Mouse (Mus musculus): ENCODE measurements around the gene Kcnj10. TPM values are rescaled to one million over a fixed set of nuclear protein-coding genes. Genes with fewer than 3 reads are reported as not detected.

Gene Kcnj10
- polyA plus RNA-seq, 1 experiment from 2014 or later, result 0.04 TPM

DNA sequence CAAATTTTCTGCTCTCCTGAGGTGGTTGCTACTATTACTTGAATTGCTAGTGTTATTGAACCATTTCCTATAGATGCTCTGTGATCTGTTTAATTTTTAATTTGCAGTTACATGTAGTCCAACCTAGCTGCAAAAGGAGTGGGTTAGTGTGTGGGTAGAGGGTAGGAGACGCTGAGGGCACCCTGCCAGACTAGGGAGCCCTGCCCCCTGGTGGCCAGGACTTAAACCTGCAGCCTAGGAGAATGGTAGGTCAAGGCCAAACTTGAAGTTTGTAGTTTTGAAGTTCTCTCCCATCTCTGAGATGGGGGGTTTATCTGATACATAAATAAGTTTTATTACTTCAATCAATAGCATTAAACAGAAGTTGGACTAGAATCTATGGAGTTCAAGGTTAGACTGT is 16.5 kb downstream of the Kcnj10 start:
- Histone ChIP-seq H3K27me3 (peaks cover 10% of the 10 kb centered on the region), H3K36me3 (no peaks in the 10 kb centered on the region), H3K9me3 (no peaks in the 10 kb centered on the region), H3K27ac (no peak overlapping the region), H3K4me3 (no peak overlapping the region), H3K4me2 (replicated peaks) (no peak overlapping the region), H3K4me1 (no peaks in the 10 kb centered on the region), H3K9ac (no peak overlapping the region)
- WGBS, result 5% methylated on average over 1 of the region's 1 CpGs
- no peak for ATAC-seq (ENCODE audit: low FRiP score, low read depth)

DNA sequence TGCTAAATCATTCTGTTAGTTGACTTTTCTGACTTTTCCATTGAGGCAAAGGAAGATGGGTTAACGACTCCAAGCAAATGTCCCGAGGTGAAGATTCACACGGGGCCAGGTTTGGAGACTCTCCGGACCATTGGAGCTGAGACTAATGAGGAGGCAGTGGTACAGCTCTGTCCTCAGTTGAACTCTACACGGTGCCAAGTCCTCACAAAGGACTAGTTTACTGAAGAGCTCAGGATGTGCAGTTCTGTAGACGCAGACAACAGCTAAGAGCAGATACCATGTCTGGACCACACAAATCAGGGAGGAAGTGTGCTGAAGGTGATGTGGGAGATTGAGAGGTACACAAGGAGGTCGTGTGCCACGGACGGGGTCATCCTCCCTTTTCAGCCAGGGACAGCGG is 17.3 kb downstream of the Kcnj10 start:
- no peak overlapping the region for H3K4me3 ChIP-seq
- no peak overlapping the region for H3K9ac ChIP-seq
- H3K27me3 ChIP-seq, result peaks cover 10% of the 10 kb centered on the region
- H3K4me2 ChIP-seq (replicated peaks), result no peak overlapping the region
- ATAC-seq (ENCODE audit: low FRiP score, low read depth), result no peak
- 77% methylated on average over 10 of the region's 10 CpGs for WGBS
- no peak overlapping the region for H3K27ac ChIP-seq
- no peaks in the 10 kb centered on the region for H3K36me3 ChIP-seq
- no peaks in the 10 kb centered on the region for H3K9me3 ChIP-seq
- H3K4me1 ChIP-seq, result no peaks in the 10 kb centered on the region

DNA sequence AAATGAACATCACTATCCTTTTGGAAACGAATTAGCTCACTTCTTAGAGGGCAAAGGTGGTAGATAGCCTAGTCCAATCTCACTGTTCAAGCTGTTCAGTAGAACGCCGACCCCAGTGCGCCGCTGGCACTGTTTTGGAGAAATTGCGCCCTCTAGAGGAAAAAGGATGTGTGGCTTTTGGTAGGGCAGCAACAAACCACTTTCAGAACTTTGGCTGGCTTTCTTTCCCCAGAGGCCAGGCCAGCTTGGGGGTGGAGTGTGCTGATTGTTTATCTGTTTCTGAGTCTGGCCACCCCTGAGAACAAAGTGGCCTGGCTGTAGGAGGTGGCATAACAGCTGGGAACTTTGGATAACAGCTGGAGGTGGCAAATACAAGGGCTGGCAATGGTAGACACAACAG is 23.7 kb downstream of the Kcnj10 start:
- Histone ChIP-seq H3K36me3 (no peaks in the 10 kb centered on the region), H3K27ac (no peak overlapping the region), H3K9ac (no peak overlapping the region), H3K4me3 (no peak overlapping the region), H3K4me1 (0 out of 2 replicates have a peak, but pooled peaks cover 6% of the 10 kb centered on the region), H3K27me3 (peaks cover 9% of the 10 kb centered on the region), H3K9me3 (no peaks in the 10 kb centered on the region), H3K4me2 (replicated peaks) (no peak overlapping the region)
- no peak for ATAC-seq (ENCODE audit: low FRiP score, low read depth)
- 15% methylated on average over 6 of the region's 6 CpGs for WGBS

DNA sequence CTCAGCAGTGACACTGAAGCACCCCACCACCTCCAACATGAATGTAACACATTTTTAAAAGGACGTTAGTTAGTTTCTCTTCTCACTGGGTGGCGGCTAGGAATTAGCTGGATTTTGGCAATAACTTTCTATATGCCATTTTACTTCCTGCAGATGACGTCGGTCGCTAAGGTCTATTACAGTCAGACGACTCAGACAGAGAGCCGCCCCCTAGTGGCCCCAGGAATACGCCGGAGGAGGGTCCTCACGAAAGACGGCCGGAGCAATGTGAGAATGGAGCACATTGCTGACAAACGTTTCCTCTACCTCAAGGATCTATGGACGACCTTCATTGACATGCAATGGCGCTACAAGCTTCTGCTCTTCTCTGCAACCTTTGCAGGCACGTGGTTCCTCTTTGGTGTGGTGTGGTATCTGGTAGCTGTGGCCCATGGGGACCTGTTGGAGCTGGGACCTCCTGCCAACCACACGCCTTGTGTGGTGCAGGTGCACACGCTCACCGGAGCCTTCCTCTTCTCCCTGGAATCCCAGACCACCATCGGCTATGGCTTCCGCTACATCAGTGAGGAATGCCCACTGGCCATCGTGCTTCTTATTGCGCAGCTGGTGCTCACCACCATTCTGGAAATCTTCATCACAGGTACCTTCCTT is 27.9 kb downstream of the Kcnj10 start:
- H3K4me3 ChIP-seq, result no peak overlapping the region; the same call in 1 of the 2 replicates
- ATAC-seq (ENCODE audit: low FRiP score, low read depth), result no peak; the same call in 1 of the 2 replicates
- peak overlapping the region; percentile 37 for H3K4me2 ChIP-seq (replicated peaks)
- H3K9ac ChIP-seq, result no peak overlapping the region
- H3K9me3 ChIP-seq, result no peaks in the 10 kb centered on the region
- 0 out of 2 replicates have a peak, but pooled peaks cover 6% of the 10 kb centered on the region for H3K4me1 ChIP-seq
- no peaks in the 10 kb centered on the region for H3K36me3 ChIP-seq
- H3K27ac ChIP-seq, result no peak overlapping the region
- peaks cover 15% of the 10 kb centered on the region for H3K27me3 ChIP-seq
- 28% methylated on average over 23 of the region's 23 CpGs for WGBS

DNA sequence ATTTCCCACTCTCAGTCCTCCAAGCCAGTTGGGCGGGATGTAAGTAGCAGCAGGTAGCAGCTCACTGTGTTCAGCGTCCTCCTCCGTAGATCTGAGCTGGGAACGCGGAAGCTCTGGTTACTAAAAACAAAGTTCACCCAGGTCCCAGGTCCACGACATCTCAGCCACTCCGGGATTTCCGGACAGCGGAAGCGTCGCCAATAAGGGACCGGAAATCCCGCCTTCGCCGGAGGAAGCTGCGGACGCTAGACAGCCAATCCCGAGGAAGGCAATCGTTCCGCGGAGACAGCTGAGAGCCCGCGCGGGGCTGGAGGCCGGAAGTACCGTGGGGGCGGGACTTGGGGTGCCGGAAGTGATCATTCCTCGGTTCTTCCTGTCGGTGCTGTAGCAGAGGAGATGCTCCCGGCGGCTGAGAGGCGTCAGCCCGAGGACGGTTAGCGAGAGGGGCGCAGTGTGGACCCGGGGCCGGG is 35.2 kb downstream of the Kcnj10 start, which contains the start of gene Pigm:
Gene Pigm, plus strand, starts transcription at position 349 of the 470 bp plus-strand sequence.
- H3K27ac ChIP-seq, result peak within 1 kb of the TSS; percentile 70; the same call in 1 of the 2 replicates
- ATAC-seq (ENCODE audit: low FRiP score, low read depth), result peak; percentile 99
- H3K36me3 ChIP-seq, result peaks cover 20% of the 10 kb centered on the region
- H3K9ac ChIP-seq, result peak within 1 kb of the TSS; percentile 89
- H3K4me3 ChIP-seq, result peak within 1 kb of the TSS; percentile 96
- no peaks in the 10 kb centered on the region for H3K9me3 ChIP-seq
- peak within 1 kb of the TSS; percentile 99 for H3K4me2 ChIP-seq (replicated peaks)
- H3K4me1 ChIP-seq, result peaks cover 31% of the 10 kb centered on the region
- H3K27me3 ChIP-seq, result no peaks in the 10 kb centered on the region
- WGBS, result under 1% methylated on average over 39 of the region's 39 CpGs

GRCm38 (mm10) chr1:172376758-172377458 is 35.9 kb downstream of the Kcnj10 start:
- 2% methylated on average over 62 of the region's 62 CpGs for WGBS
- Histone ChIP-seq H3K36me3 (peaks cover 26% of the 10 kb centered on the region), H3K4me3 (peak overlapping the region; percentile 96), H3K9me3 (no peaks in the 10 kb centered on the region), H3K4me2 (replicated peaks) (peak overlapping the region; percentile 99), H3K27ac (peak overlapping the region; percentile 28; the same call in 1 of the 2 replicates), H3K27me3 (no peaks in the 10 kb centered on the region), H3K4me1 (peaks cover 31% of the 10 kb centered on the region), H3K9ac (peak overlapping the region; percentile 89)
- no peak; the same call in 1 of the 2 replicates for ATAC-seq (ENCODE audit: low FRiP score, low read depth)

DNA sequence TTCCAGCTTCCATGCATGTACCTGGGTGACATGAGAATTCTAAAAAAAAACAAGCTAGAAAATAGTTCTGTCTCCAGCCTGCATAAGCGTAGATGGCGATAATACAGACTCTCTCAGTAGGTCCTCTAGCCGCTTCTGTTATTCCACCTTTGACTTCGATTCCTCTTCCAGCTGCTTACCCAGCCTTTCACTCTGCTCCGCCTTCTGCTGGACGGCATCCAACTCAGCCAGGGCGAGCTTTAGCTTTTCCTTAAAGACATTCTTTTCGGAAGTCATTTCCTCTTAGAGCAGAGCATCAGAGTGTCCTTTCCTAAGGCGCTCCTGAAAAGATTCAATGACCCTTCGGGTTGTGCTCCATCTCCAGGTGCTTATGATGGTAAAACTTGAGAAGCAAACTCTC is 39.1 kb downstream of the Kcnj10 start:
- Histone ChIP-seq H3K4me1 (peaks cover 31% of the 10 kb centered on the region), H3K4me2 (replicated peaks) (no peak overlapping the region), H3K27me3 (no peaks in the 10 kb centered on the region), H3K4me3 (no peak overlapping the region), H3K36me3 (peaks cover 38% of the 10 kb centered on the region), H3K27ac (no peak overlapping the region), H3K9ac (no peak overlapping the region; the same call in 1 of the 2 replicates), H3K9me3 (no peaks in the 10 kb centered on the region)
- WGBS, result 80% methylated on average over 10 of the region's 10 CpGs
- ATAC-seq (ENCODE audit: low FRiP score, low read depth), result no peak

DNA sequence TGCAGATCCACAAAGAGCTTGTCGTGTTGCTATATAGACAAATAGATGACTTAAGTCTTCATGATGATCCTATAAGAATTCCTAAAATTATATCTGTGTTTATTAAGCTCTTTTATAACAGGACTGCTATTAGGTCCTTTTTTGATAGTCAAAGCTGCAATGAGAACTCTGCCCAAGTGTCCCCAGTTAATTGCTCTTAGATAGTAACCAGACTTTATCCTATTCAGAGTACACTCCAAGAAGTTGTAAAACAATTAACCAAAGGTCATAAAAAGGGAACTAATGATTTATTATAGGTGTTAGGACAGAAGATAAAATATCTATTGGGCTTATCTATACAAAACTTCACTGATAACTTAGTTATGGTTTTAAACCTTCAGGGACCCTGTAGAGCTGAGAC is 41.1 kb downstream of the Kcnj10 start:
- Histone ChIP-seq H3K9me3 (no peaks in the 10 kb centered on the region), H3K4me1 (peaks cover 30% of the 10 kb centered on the region), H3K4me2 (replicated peaks) (no peak overlapping the region), H3K27ac (no peak overlapping the region), H3K27me3 (no peaks in the 10 kb centered on the region), H3K36me3 (peaks cover 38% of the 10 kb centered on the region), H3K9ac (no peak overlapping the region), H3K4me3 (no peak overlapping the region)
- 98% methylated on average over 1 of the region's 1 CpGs for WGBS
- ATAC-seq (ENCODE audit: low FRiP score, low read depth), result no peak

GRCm38 (mm10) chr1:172387246-172387645 is 46.2 kb downstream of the Kcnj10 start:
- ATAC-seq (ENCODE audit: low FRiP score, low read depth), result no peak
- WGBS, result 90% methylated on average over 5 of the region's 5 CpGs
- peaks cover 7% of the 10 kb centered on the region for H3K27me3 ChIP-seq
- H3K9me3 ChIP-seq, result no peaks in the 10 kb centered on the region
- H3K4me1 ChIP-seq, result peaks cover 9% of the 10 kb centered on the region
- no peak overlapping the region for H3K9ac ChIP-seq
- no peak overlapping the region for H3K4me3 ChIP-seq
- peaks cover 10% of the 10 kb centered on the region for H3K36me3 ChIP-seq
- H3K4me2 ChIP-seq (replicated peaks), result no peak overlapping the region
- H3K27ac ChIP-seq, result no peak overlapping the region

DNA sequence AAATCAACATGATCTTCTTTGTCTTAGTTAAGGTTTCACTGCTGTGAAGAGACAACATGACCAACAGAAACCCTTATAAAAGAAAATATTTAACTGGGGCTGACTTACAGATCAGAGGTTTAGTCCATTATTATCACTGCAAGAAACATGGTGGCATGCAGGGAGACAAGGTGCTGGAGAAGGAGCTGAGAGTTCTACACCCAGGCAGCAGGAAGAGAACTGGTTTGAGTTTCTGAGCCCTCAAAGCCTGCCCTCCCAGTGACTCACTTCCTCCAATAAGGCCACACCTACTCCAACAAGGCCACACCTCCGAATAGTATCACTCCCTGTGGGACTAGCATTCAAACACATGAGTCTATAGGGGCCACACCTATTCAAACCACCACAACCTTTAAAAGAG is 49.8 kb downstream of the Kcnj10 start:
- peaks cover 11% of the 10 kb centered on the region for H3K4me1 ChIP-seq
- no peak overlapping the region for H3K27ac ChIP-seq
- H3K4me3 ChIP-seq, result no peak overlapping the region
- H3K9ac ChIP-seq, result no peak overlapping the region
- 70% methylated on average over 1 of the region's 1 CpGs for WGBS
- peaks cover 17% of the 10 kb centered on the region for H3K27me3 ChIP-seq
- no peaks in the 10 kb centered on the region for H3K9me3 ChIP-seq
- no peaks in the 10 kb centered on the region for H3K36me3 ChIP-seq
- H3K4me2 ChIP-seq (replicated peaks), result no peak overlapping the region
- no peak for ATAC-seq (ENCODE audit: low FRiP score, low read depth)

DNA sequence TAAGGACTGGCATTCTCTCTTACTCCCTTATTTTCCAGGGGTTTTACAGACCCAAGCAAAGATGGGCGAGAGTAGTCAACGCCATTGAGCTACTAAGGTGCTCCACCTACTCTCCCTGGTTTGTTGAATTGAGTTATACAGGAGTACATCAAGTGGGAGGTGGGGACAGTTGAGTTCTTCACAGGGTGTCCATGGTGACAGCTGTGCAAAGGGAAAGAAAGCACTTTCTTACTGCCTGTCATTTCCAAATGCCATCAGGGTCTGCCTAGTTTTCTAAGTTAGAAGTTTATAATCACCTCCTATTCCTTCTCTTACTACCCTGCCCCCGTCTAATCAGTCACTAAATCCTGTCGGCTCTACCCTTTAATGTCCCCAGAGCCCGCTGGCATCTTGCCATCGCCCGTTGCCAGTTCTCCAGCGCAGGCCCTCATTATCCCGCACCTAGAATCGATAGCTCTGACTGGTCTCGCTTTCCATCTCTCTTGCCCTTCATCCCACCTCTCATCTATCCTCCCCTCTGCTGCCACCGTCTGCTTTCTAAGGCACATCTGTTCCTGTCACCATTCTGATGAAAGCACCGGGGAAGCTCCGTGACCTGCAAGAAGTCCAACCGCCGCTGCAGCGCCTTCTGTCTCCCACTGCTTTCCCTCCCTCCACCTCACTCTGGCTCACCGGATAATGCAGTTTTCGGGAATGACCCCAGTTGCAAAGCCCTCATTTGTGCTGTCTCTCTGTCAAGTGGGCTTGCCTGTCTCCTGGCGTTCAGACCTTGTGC is 51.0 kb downstream of the Kcnj10 start:
- Histone ChIP-seq H3K36me3 (no peaks in the 10 kb centered on the region), H3K4me1 (peaks cover 11% of the 10 kb centered on the region), H3K9ac (peak overlapping the region; percentile 51), H3K27ac (no peak overlapping the region), H3K4me2 (replicated peaks) (peak overlapping the region; percentile 56), H3K27me3 (peaks cover 17% of the 10 kb centered on the region), H3K4me3 (peak overlapping the region; percentile 19), H3K9me3 (no peaks in the 10 kb centered on the region)
- ATAC-seq (ENCODE audit: low FRiP score, low read depth), result no peak
- WGBS, result 13% methylated on average over 20 of the region's 20 CpGs
